Mouse (Mus musculus) midbrain, embryonic 13.5 days (tissue): ENCODE data around the gene Rbm19. TPM values are rescaled to one million over a fixed set of nuclear protein-coding genes. Genes with fewer than 3 reads are reported as not detected.

Experiments used
- ATAC-seq: fragments of 200-750 bp; cut with Nextera tagmentation; 2 replicates; pipeline ENCODE4 v1.8.0; 2017; ENCODE audit warnings: mild to moderate bottlenecking, moderate TSS enrichment, moderate library complexity
- H3K27ac ChIP-seq: fragments of 300-500 bp; sonication (generic); 2 replicates; pipeline ENCODE4 v1.5.1; 2015; ENCODE audit warnings: inconsistent platforms, mild to moderate bottlenecking, moderate library complexity
- H3K27me3 ChIP-seq: fragments of 300-500 bp; sonication (generic); 2 replicates; pipeline ENCODE4 v1.6.1; 2015; ENCODE audit warnings: mild to moderate bottlenecking, inconsistent platforms
- H3K36me3 ChIP-seq: fragments of 300-500 bp; sonication (generic); 2 replicates; pipeline ENCODE4 v1.6.1; 2015; ENCODE audit warnings: mild to moderate bottlenecking, inconsistent platforms
- H3K4me1 ChIP-seq: fragments of 300-500 bp; sonication (generic); replicated peaks from 2 replicates; pipeline ENCODE4 v1.6.1; 2015; ENCODE audit warnings: inconsistent platforms
- H3K4me2 ChIP-seq: fragments of 300-500 bp; sonication (generic); replicated peaks from 2 replicates; pipeline ENCODE4 v1.6.1; 2015; ENCODE audit warnings: moderate library complexity, mild to moderate bottlenecking, inconsistent platforms
- H3K4me3 ChIP-seq: fragments of 300-500 bp; sonication (generic); replicated peaks from 2 replicates; pipeline ENCODE4 v1.5.1; 2015; ENCODE audit warnings: mild to moderate bottlenecking, inconsistent platforms
- H3K9ac ChIP-seq: fragments of 300-500 bp; sonication (generic); replicated peaks from 2 replicates; pipeline ENCODE4 v1.6.1; 2015; ENCODE audit warnings: mild to moderate bottlenecking, inconsistent platforms
- H3K9me3 ChIP-seq: fragments of 300-500 bp; sonication (generic); 2 replicates; pipeline ENCODE4 v1.6.1; 2016; ENCODE audit warnings: mild to moderate bottlenecking, inconsistent platforms
- WGBS: fragments of 180-500 bp; shearing (Covaris S2); methylation state at CpG from one replicate; pipeline ENCODE4 v1.1.7; 2015; 5-methylcytosine and 5-hydroxymethylcytosine counted together
- polyA plus RNA-seq: library from polyadenylated mRNA; unstranded; fragments of >200 nt; fragmentation: Nextera tagmentation; extraction: Ambion mirVana; gene quantifications from 2 replicates; pipeline ENCODE4 v1.2.1, GENCODE M21; 2015

The Rbm19 gene
- polyA plus RNA-seq: 18.8 and 19.1 TPM in 2 replicates

DNA sequence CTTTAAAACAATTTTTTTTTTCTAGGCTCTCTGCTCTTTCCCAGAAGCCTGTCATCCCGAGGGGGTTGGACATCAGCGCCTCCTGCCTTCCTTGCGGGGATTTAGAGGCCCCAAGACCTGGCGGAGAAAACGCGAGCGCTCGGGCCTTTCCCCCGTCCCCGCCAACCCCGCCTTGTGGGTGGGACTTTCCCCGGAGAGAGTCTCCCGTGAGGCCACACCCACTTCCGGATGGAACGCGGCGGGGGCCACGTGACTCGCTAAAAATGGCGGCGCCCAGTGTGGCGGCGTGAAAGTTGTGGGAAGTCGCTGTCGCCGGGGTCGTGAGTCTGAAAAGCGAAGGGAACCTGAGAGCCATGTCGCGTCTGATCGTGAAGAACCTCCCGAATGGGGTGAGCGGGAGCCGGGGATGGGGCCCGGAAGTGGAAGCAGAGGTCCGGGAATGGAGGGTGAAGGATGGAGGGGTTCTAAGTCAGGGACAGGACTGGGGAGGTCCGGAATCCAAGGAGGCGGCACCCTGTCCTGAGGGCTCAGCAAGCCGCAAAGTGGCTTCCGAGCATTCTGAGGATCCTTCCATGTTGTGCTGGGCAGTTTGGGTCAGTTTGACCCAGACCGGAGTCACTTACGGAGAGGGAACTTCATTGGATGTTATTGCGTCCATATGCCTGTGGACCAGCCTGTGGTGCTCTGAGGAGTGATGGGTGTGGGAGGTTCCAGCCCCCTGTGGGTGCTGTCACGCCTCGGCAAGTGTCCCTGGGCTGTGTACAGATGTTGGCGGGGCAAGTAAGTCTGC lies at the start of gene Rbm19:
Rbm19 (plus strand) TSS at position 205 of the 790 bp plus-strand sequence.
- peaks cover 8% of the 10 kb centered on the region for H3K4me1 ChIP-seq
- peak; percentile 83 for ATAC-seq
- peak within 1 kb of the TSS; percentile 83 for H3K4me3 ChIP-seq
- peaks cover 31% of the 10 kb centered on the region for H3K36me3 ChIP-seq
- 0 out of 2 replicates have a peak, but pooled peaks cover 9% of the 10 kb centered on the region for H3K27me3 ChIP-seq
- H3K27ac ChIP-seq: peak within 1 kb of the TSS; percentile 75
- H3K9ac ChIP-seq: peak within 1 kb of the TSS; percentile 69
- H3K9me3 ChIP-seq: no peaks in the 10 kb centered on the region
- peak within 1 kb of the TSS; percentile 85 for H3K4me2 ChIP-seq
- under 1% methylated on average over 46 of the region's 46 CpGs for WGBS

DNA sequence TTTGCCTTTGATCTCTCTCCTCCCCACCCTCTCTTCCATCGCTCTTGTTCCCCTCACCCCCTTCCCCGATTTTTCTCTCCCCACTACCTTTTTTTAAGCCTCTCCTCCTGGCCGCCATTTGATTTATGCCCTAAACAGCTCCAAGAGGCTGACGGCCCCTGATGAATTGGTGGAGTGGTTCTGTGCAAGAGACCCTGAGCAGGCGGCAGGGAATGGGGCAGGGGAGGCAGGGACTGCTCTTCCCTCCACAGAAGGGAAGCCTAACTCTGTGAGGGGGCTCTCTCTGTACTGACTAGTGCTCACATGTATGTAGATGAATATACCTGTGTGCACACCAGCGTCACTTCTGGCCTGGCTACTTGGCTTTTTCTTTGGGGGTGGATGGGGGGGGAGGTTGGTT lies 49.0 kb upstream of the Rbm19 start:
- Histone ChIP-seq H3K27ac (no peak overlapping the region), H3K36me3 (no peaks in the 10 kb centered on the region), H3K4me3 (no peak overlapping the region), H3K4me2 (no peak overlapping the region), H3K27me3 (no peaks in the 10 kb centered on the region), H3K9me3 (no peaks in the 10 kb centered on the region), H3K4me1 (peaks cover 4% of the 10 kb centered on the region; the same call in 1 of the 2 replicates), H3K9ac (no peak overlapping the region)
- no peak for ATAC-seq
- WGBS: 67% methylated on average over 6 of the region's 6 CpGs

DNA sequence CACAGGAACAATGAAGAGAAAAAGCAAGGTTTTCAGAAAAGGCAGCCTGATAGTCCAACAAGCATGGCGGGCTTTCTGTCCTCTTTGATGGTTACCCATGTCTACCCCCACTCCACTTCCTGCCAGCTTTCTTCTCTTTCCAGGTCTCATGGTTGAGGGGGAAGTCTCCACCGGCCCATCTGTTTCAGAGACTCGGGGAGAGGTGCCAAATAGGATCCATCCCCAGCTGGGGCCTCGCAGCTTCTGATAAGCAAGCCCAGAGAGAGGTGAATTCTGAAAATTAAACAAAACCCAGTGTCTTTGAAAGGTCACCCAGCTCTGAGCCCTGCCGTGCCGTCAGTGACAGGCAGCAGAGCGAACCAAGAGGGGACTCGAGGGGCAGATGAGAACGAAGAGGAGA lies 42.2 kb upstream of the Rbm19 start:
- Histone ChIP-seq H3K27ac (no peak overlapping the region), H3K36me3 (no peaks in the 10 kb centered on the region), H3K9me3 (no peaks in the 10 kb centered on the region), H3K4me1 (no peaks in the 10 kb centered on the region), H3K4me2 (no peak overlapping the region), H3K9ac (no peak overlapping the region), H3K4me3 (no peak overlapping the region), H3K27me3 (no peaks in the 10 kb centered on the region)
- 80% methylated on average over 9 of the region's 9 CpGs for WGBS
- ATAC-seq: no peak

GRCm38 (mm10) chr5:120080027-120080426 lies 36.2 kb upstream of the Rbm19 start:
- Histone ChIP-seq H3K9ac (no peak overlapping the region), H3K27me3 (no peaks in the 10 kb centered on the region), H3K27ac (no peak overlapping the region), H3K36me3 (no peaks in the 10 kb centered on the region), H3K4me3 (no peak overlapping the region), H3K4me2 (no peak overlapping the region), H3K9me3 (no peaks in the 10 kb centered on the region), H3K4me1 (no peaks in the 10 kb centered on the region)
- 75% methylated on average over 9 of the region's 9 CpGs for WGBS
- no peak for ATAC-seq

DNA sequence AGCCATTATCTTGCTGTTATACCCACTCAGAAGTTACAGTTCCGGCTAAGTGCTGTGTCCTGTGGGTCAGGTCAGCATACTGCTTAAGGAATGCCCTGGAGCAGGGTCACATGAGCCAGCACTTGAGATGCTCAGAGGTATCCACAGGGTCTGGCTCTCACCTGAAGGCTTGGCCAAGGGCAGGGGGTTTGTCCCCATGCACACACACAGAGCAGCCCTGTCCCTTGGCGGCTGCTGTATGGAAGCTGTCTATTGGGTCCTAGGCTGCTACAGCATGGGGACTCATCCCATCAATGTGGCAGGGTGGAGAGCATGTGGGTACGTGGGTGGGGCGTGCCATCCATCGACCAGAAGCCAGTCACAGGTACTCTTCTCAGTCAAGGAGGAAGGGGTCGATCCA lies 35.8 kb upstream of the Rbm19 start:
- H3K4me1 ChIP-seq: no peaks in the 10 kb centered on the region
- H3K36me3 ChIP-seq: no peaks in the 10 kb centered on the region
- no peak overlapping the region for H3K4me2 ChIP-seq
- no peak for ATAC-seq
- no peaks in the 10 kb centered on the region for H3K9me3 ChIP-seq
- H3K27ac ChIP-seq: no peak overlapping the region
- WGBS: 92% methylated on average over 6 of the region's 6 CpGs
- no peak overlapping the region for H3K9ac ChIP-seq
- H3K27me3 ChIP-seq: no peaks in the 10 kb centered on the region
- no peak overlapping the region for H3K4me3 ChIP-seq

DNA sequence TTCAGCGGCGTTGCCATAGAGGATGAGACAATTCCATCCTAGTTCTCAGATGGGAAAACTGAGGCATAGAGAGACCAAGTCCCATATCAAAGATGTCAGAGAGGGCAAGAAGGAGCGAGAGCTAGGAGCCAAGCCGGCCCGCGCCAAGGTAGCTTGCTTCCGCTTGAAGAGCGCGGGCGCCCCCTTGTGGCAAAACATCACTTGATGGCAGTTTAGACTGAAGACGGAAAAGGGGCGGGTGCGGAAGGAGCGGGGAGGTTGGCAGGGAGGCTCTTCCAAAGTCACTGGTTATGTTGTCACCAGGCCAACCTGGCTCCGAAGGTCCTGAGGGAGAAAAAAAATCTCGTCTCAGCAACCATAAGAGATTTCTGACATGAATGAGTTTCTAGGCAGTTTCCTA lies 27.7 kb upstream of the Rbm19 start:
- no peak overlapping the region for H3K4me3 ChIP-seq
- ATAC-seq: 0 out of 2 replicates have a peak, but pooled peaks have one; percentile 30
- no peak overlapping the region for H3K4me2 ChIP-seq
- 2% methylated on average over 16 of the region's 16 CpGs for WGBS
- no peaks in the 10 kb centered on the region for H3K4me1 ChIP-seq
- H3K36me3 ChIP-seq: no peaks in the 10 kb centered on the region
- H3K27me3 ChIP-seq: peaks cover 39% of the 10 kb centered on the region
- no peaks in the 10 kb centered on the region for H3K9me3 ChIP-seq
- no peak overlapping the region for H3K9ac ChIP-seq
- no peak overlapping the region for H3K27ac ChIP-seq

- Histone ChIP-seq H3K27me3 (peaks cover 25% of the 10 kb centered on the region), H3K4me3 (no peak overlapping the region), H3K9ac (no peak overlapping the region), H3K27ac (no peak overlapping the region), H3K36me3 (no peaks in the 10 kb centered on the region), H3K4me1 (no peaks in the 10 kb centered on the region), H3K4me2 (no peak overlapping the region), H3K9me3 (no peaks in the 10 kb centered on the region)
- WGBS: 52% methylated on average over 7 of the region's 7 CpGs
- no peak for ATAC-seq
These were observed 21.7 kb upstream of the Rbm19 start for GRCm38 (mm10) chr5:120094602-120095001.

DNA sequence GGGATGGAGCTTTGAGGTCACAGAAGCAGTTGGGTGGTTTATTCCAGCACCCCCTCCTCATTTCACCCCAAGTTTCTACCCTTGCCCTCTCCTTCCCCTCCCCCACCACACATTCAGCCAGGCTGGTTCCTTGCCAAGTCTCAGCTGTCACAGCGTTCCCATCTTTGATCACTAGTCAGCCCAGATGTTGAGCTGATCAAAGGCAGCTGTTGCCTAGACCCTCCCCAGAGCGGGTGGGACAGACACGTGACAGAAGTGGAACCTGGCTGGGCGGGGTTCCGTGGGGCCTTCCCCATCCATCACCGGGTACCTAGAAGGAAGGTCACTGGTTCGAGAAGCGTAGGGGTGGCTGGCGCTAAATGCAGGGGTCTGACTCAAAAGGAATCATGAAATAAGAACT lies 19.2 kb upstream of the Rbm19 start:
- H3K4me2 ChIP-seq: no peak overlapping the region
- no peak overlapping the region for H3K9ac ChIP-seq

GRCm38 (mm10) chr5:120100814-120101213 lies 15.5 kb upstream of the Rbm19 start:
- no peak for ATAC-seq
- H3K4me2 ChIP-seq: no peak overlapping the region
- WGBS: 86% methylated on average over 6 of the region's 6 CpGs
- no peaks in the 10 kb centered on the region for H3K36me3 ChIP-seq
- no peaks in the 10 kb centered on the region for H3K9me3 ChIP-seq
- no peak overlapping the region for H3K4me3 ChIP-seq
- H3K27me3 ChIP-seq: peaks cover 7% of the 10 kb centered on the region; the same call in 1 of the 2 replicates
- no peak overlapping the region for H3K27ac ChIP-seq
- no peak overlapping the region for H3K9ac ChIP-seq
- no peaks in the 10 kb centered on the region for H3K4me1 ChIP-seq

More for the DNA sequence above, 19.2 kb upstream of the Rbm19 start:
- Histone ChIP-seq H3K9me3 (no peaks in the 10 kb centered on the region), H3K27ac (no peak overlapping the region), H3K4me3 (no peak overlapping the region), H3K27me3 (peaks cover 13% of the 10 kb centered on the region; the same call in 1 of the 2 replicates), H3K4me1 (no peaks in the 10 kb centered on the region), H3K36me3 (no peaks in the 10 kb centered on the region)
- 76% methylated on average over 9 of the region's 9 CpGs for WGBS
- no peak for ATAC-seq

DNA sequence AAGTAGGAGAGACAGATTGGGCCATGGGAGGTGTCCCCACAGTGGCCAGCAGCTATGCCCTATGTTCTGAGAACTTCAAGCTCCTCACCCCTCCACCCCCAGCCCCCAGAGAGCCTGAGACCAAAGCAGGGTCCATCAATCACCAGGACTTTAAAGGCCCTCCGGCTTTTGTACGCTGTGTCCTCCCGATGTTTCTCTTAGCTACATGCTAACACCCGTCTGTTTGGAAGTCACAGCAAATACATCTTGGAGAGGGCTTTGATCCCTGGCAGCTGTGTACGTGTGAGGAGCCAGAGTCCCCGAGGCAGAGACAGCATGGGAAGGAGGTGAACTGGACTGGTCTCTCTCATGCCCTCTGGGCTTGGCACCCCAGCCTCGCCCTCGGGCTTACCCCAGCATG lies 14.2 kb upstream of the Rbm19 start:
- H3K9me3 ChIP-seq: no peaks in the 10 kb centered on the region
- H3K4me1 ChIP-seq: no peaks in the 10 kb centered on the region
- no peak overlapping the region for H3K4me3 ChIP-seq
- no peak overlapping the region for H3K9ac ChIP-seq
- no peak for ATAC-seq
- peaks cover 11% of the 10 kb centered on the region; the same call in 1 of the 2 replicates for H3K27me3 ChIP-seq
- no peak overlapping the region for H3K4me2 ChIP-seq
- H3K36me3 ChIP-seq: no peaks in the 10 kb centered on the region
- H3K27ac ChIP-seq: no peak overlapping the region
- whole genome bisulfite sequencing: 92% methylated on average over 8 of the region's 8 CpGs

- WGBS: 18% methylated on average over 12 of the region's 12 CpGs
- H3K27me3 ChIP-seq: peaks cover 11% of the 10 kb centered on the region; the same call in 1 of the 2 replicates
- ATAC-seq: no peak
These were observed 13.5 kb upstream of the Rbm19 start for GRCm38 (mm10) chr5:120102732-120103131.

DNA sequence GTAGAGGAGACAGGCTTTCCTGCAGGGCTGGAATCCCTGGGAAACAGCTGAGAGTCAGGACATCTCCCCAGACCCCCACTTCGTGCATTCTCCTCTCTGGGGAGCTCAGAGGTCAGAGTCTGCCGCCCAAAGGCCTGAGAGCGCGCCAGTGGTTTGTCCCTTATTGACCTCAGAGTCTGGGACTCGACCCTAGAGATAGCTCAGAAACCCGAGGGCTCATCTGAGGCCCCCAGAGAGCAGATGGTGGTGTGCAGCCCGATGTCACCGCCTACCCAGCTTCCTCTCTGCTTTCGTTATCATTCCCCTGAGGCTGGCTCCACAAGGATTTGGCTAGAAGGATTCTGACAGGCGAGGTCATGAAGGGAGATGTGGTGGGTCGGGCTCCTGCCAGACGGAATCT lies 12.8 kb upstream of the Rbm19 start:
- Histone ChIP-seq H3K9ac (no peak overlapping the region), H3K9me3 (no peaks in the 10 kb centered on the region), H3K4me3 (no peak overlapping the region), H3K4me1 (no peaks in the 10 kb centered on the region), H3K4me2 (no peak overlapping the region), H3K27ac (no peak overlapping the region), H3K27me3 (peaks cover 16% of the 10 kb centered on the region), H3K36me3 (no peaks in the 10 kb centered on the region)
- 75% methylated on average over 12 of the region's 12 CpGs for WGBS
- no peak for ATAC-seq

More at GRCm38 (mm10) chr5:120102732-120103131, 13.5 kb upstream of the Rbm19 start:
- no peak overlapping the region for H3K27ac ChIP-seq
- H3K9me3 ChIP-seq: no peaks in the 10 kb centered on the region
- H3K4me2 ChIP-seq: no peak overlapping the region
- no peak overlapping the region for H3K4me3 ChIP-seq
- no peak overlapping the region for H3K9ac ChIP-seq
- no peaks in the 10 kb centered on the region for H3K4me1 ChIP-seq
- H3K36me3 ChIP-seq: no peaks in the 10 kb centered on the region
